In genomic region chr5:8850851-8851250, GRCm38 (mm10) we compare ENCODE assay signal across 29 mouse cellular contexts. TPM values are rescaled to one million over a fixed set of nuclear protein-coding genes. Genes with fewer than 3 reads are reported as not detected.
"Had no signal": no experiment of that assay in that cellular context is flagged by ENCODE, and none has a peak within 500 bp of the region (broad histone marks: within the 10 kb centered on the region; RNA-seq: fewer than 3 reads in every experiment).

No protein-coding gene starts in this region.

- DNase-seq: gastrocnemius, adult 2 months; gastrocnemius, postnatal 10 days; gastrocnemius, postnatal 25 days; heart, adult 2 months; heart, postnatal 10 days; heart, postnatal 4 days; kidney, adult 18-20 months; kidney, adult 8-10 months; kidney, postnatal 10 days; kidney, postnatal 25 days; kidney, postnatal 4 days; layer of hippocampus, adult 9-11 months; layer of hippocampus, postnatal 36 days; liver; liver, embryonic 13.5 days had no signal

- H3K4me3 ChIP-seq: gastrocnemius, adult 2 months; heart, adult 2 months; heart, embryonic 10.5 days; heart, embryonic 12.5 days; hindbrain, embryonic 10.5 days; hindbrain, embryonic 12.5 days; intestine, embryonic 15.5 days; limb, embryonic 10.5 days; limb, embryonic 12.5 days; liver, embryonic 13.5 days; liver, embryonic 15.5 days had no signal

- ATAC-seq: hindbrain, embryonic 16.5 days; inflammation-experienced regulatory T-cells, adult 6 months; intestine, embryonic 15.5 days; intestine, postnatal 0 days had no signal

- H3K4me1 ChIP-seq: heart, embryonic 10.5 days; heart, embryonic 12.5 days; hindbrain, embryonic 10.5 days; hindbrain, embryonic 12.5 days; intestine, embryonic 15.5 days; limb, embryonic 10.5 days; limb, embryonic 12.5 days; liver, embryonic 13.5 days; liver, embryonic 15.5 days had no signal

- H3K9ac ChIP-seq: heart, embryonic 12.5 days; hindbrain, embryonic 12.5 days; hindbrain, embryonic 14.5 days; intestine, embryonic 15.5 days; limb, embryonic 12.5 days; liver, embryonic 13.5 days; liver, embryonic 15.5 days had no signal

- H3K36me3 ChIP-seq: heart, embryonic 10.5 days; heart, embryonic 12.5 days; hindbrain, embryonic 10.5 days; hindbrain, embryonic 12.5 days; intestine, embryonic 15.5 days; limb, embryonic 10.5 days; limb, embryonic 12.5 days; liver, embryonic 13.5 days; liver, embryonic 15.5 days had no signal

- H3K9me3 ChIP-seq: heart, embryonic 10.5 days; heart, embryonic 12.5 days; hindbrain, embryonic 10.5 days; hindbrain, embryonic 12.5 days; intestine, embryonic 15.5 days; limb, embryonic 10.5 days; limb, embryonic 12.5 days; liver, embryonic 13.5 days; liver, embryonic 15.5 days had no signal

- H3K27me3 ChIP-seq: heart, embryonic 12.5 days; hindbrain, embryonic 12.5 days; intestine, embryonic 15.5 days; limb, embryonic 12.5 days; liver, embryonic 13.5 days; liver, embryonic 15.5 days had no signal

- H3K27ac ChIP-seq: gastrocnemius, adult 2 months; heart, adult 2 months; heart, embryonic 10.5 days; hindbrain, embryonic 10.5 days; hindbrain, embryonic 12.5 days; hindbrain, embryonic 14.5 days; intestine, embryonic 15.5 days; limb, embryonic 10.5 days; limb, embryonic 12.5 days; liver, embryonic 13.5 days; liver, embryonic 15.5 days had no signal

- H3K4me2 ChIP-seq: heart, embryonic 12.5 days; hindbrain, embryonic 12.5 days; hindbrain, embryonic 14.5 days; intestine, embryonic 15.5 days; limb, embryonic 12.5 days; liver, embryonic 11.5 days; liver, embryonic 13.5 days; liver, embryonic 15.5 days had no signal

RNA-seq across cellular contexts. Expression of gene Abcb4, which starts 42.7 kb away (rescaled TPM):
- polyA plus RNA-seq: kidney, embryonic 14.5 days had no signal
